Mouse (Mus musculus): ENCODE results near the gene Efcab14.

DNA sequence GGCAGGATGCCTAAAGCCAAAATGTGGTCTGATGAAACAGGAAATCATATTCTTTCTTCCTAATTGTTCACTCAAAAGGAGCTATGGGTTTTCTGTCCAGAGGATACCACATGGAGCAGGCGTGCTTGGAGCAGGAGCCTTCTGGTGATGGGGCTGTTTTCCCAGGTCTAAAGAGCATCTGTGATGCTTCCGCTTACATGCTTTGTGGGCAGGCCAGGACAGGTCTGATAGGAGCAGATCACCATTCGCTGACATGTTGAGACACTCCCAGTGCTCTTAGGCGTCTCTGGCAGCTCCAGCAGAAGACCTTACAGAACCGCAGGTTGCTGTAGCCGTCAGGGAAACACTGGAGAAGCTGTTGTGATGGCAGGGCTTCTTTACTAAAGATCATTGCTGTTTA lies 37.5 kb downstream of the Efcab14 start:
- TF ChIP-seq CTCF (conservative IDR thresholded peaks at IDR 0.05; ENCODE audit: insufficient read depth, insufficient read length, low read depth, low read length) (no peak), POLR2A (IDR thresholded peaks at IDR 0.05; ENCODE audit: low read depth, low read length) (no peak)

All from kidney, adult 2 months (tissue).